Mouse (Mus musculus): ENCODE results near the gene Dyrk3.

The Dyrk3 gene

DNA sequence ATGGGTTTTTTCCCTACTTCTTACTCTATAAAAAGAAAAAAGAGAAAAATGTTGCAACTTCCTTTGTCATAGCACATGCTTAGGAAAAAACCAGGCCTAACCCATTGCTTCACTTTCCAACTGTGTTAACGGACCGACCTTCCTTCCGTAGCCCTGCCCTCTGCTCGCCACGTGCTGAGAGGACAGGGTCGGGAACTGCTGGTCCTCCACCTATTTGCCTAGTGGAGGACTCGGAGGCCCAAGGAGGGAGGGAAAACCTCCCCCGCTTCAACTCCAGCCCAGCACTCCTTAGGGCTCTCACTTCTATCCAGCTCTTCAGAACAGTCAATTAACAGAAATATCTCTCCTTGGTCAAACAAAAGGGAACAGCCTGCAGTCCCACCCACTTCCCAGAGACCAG lies 53.9 kb downstream of the Dyrk3 start:
- DNase-seq (ENCODE audit: low read depth, low spot score) = no peak

DNA sequence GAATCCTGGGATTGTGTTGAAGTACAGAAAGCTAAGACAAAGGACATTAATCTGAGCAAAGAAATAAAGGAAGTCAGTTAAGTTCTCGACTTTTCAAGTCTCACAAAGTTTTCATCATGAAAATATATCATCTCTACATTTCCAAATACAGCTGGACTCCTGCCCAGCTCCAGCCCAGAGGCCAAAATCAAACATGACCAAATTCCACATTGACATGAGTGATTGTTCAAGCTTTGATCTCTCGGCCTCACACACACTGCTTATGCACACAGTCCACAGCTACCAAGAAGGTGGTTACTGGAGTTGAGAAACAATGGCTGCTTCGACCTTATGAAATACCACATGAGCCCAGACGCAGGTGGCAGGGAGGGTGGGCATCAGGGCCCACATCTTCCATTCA lies 54.5 kb downstream of the Dyrk3 start:
- DNase-seq (ENCODE audit: low read depth, low spot score) = no peak

GRCm38 (mm10) chr1:131083122-131083521 lies 55.0 kb downstream of the Dyrk3 start:
- no peak for DNase-seq (ENCODE audit: low read depth, low spot score)

- DNase-seq (ENCODE audit: low read depth, low spot score) = no peak
These were observed 57.5 kb downstream of the Dyrk3 start for GRCm38 (mm10) chr1:131080686-131081085.

GRCm38 (mm10) chr1:131079762-131080161 lies 58.4 kb downstream of the Dyrk3 start:
- DNase-seq (ENCODE audit: low read depth, low spot score) = peak; percentile 26

GRCm38 (mm10) chr1:131078761-131079330 lies 59.3 kb downstream of the Dyrk3 start:
- no peak for DNase-seq (ENCODE audit: low read depth, low spot score)

Measured in ZHBTc4 (cell line).